Mouse (Mus musculus) midbrain, embryonic 14.5 days (tissue): ENCODE data around the gene Htr1a. TPM values are rescaled to one million over a fixed set of nuclear protein-coding genes. Genes with fewer than 3 reads are reported as not detected.
A peak's percentile ranks its signal among the peaks of the same experiment; 100 is the strongest.

Experiments
- ATAC-seq: fragments of 200-750 bp; cut with Nextera tagmentation; 2 replicates; pipeline ENCODE4 v1.8.0; 2017; ENCODE audit warnings: moderate number of reproducible peaks, moderate library complexity; ENCODE audit not compliant: low FRiP score, low TSS enrichment
- DNase-seq: peaks from one replicate; pipeline ENCODE4 v3.0.0-alpha.2; 2015
- H3K27ac ChIP-seq: fragments of 300-500 bp; sonication (generic); replicated peaks from 2 replicates; pipeline ENCODE4 v1.5.1; 2014; ENCODE audit warnings: mild to moderate bottlenecking, low read depth, low read length, moderate library complexity
- H3K27me3 ChIP-seq: fragments of 300-500 bp; sonication (generic); 2 replicates; pipeline ENCODE4 v1.6.1; 2014; ENCODE audit warnings: low read length, control low read depth, mixed read lengths; ENCODE audit not compliant: control insufficient read depth, insufficient read depth
- H3K36me3 ChIP-seq: fragments of 300-500 bp; sonication (generic); 2 replicates; pipeline ENCODE4 v1.6.1; 2014; ENCODE audit warnings: low read length, control low read depth; ENCODE audit not compliant: control insufficient read depth, insufficient read depth
- H3K4me1 ChIP-seq: fragments of 300-500 bp; sonication (generic); 2 replicates; pipeline ENCODE4 v1.6.1; 2014; ENCODE audit warnings: mild to moderate bottlenecking, antibody characterized with exemption, low read length, control low read depth; ENCODE audit not compliant: control insufficient read depth, insufficient read depth
- H3K4me2 ChIP-seq: fragments of 300-500 bp; sonication (generic); 2 replicates; pipeline ENCODE4 v1.6.1; 2014; ENCODE audit warnings: mild to moderate bottlenecking, low read length, moderate library complexity
- H3K4me3 ChIP-seq: fragments of 300-500 bp; sonication (generic); replicated peaks from 2 replicates; pipeline ENCODE4 v1.5.1; 2014; ENCODE audit warnings: low read depth, low read length
- H3K9ac ChIP-seq: fragments of 300-500 bp; sonication (generic); replicated peaks from 2 replicates; pipeline ENCODE4 v1.6.1; 2014; ENCODE audit warnings: mild to moderate bottlenecking, low read length, moderate library complexity
- H3K9me3 ChIP-seq: fragments of 300-500 bp; sonication (generic); 2 replicates; pipeline ENCODE4 v1.6.1; 2016; ENCODE audit warnings: low read length, control low read depth, mixed read lengths; ENCODE audit not compliant: control insufficient read depth
- WGBS: fragments of 180-500 bp; shearing (Covaris S2); extraction: QIAGEN DNeasy Blood & Tissue Kit; methylation state at CpG from one replicate; pipeline ENCODE4 v1.1.7; 2014; 5-methylcytosine and 5-hydroxymethylcytosine counted together
- polyA plus RNA-seq: library from polyadenylated mRNA; unstranded; fragments of >200 nt; fragmentation: Nextera tagmentation; extraction: Ambion mirVana; gene quantifications from 2 replicates; pipeline ENCODE4 v1.2.1, GENCODE M21; 2014

The Htr1a gene
- polyA plus RNA-seq, 1 experiment from 2014 or later, result 1.9 TPM

DNA sequence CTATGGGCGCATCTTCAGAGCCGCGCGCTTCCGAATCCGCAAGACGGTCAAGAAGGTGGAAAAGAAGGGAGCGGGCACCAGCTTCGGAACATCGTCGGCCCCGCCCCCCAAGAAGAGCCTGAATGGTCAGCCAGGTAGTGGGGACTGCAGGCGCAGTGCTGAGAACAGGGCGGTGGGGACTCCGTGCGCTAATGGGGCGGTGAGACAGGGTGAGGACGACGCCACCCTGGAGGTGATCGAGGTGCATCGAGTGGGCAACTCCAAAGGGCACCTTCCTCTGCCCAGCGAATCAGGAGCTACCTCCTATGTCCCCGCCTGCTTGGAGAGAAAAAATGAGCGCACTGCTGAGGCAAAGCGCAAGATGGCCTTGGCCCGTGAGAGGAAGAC lies 1.4 kb downstream of the Htr1a start:
- no peaks in the 10 kb centered on the region for H3K4me1 ChIP-seq
- no peak overlapping the region for H3K27ac ChIP-seq
- H3K27me3 ChIP-seq, result peaks cover 37% of the 10 kb centered on the region
- H3K36me3 ChIP-seq, result no peaks in the 10 kb centered on the region
- 2% methylated on average over 26 of the region's 26 CpGs for WGBS
- H3K9ac ChIP-seq, result peak overlapping the region; percentile 1; the same call in 1 of the 2 replicates
- H3K4me2 ChIP-seq, result peak overlapping the region; percentile 74
- ATAC-seq, result peak; percentile 31; the same call in 1 of the 2 replicates
- DNase-seq, result peak; percentile 28
- peak overlapping the region; percentile 35 for H3K4me3 ChIP-seq
- no peaks in the 10 kb centered on the region for H3K9me3 ChIP-seq

GRCm38 (mm10) chr13:105446239-105446638 lies 2.8 kb downstream of the Htr1a start:
- DNase-seq (no peak), ATAC-seq (no peak)
- Histone ChIP-seq H3K4me3 (0 out of 2 replicates have a peak overlapping the region, but pooled peaks have one; percentile 3), H3K4me1 (no peaks in the 10 kb centered on the region), H3K4me2 (no peak overlapping the region), H3K36me3 (no peaks in the 10 kb centered on the region), H3K27ac (no peak overlapping the region), H3K9ac (no peak overlapping the region), H3K9me3 (no peaks in the 10 kb centered on the region), H3K27me3 (peaks cover 37% of the 10 kb centered on the region)
- 3% methylated on average over 4 of the region's 4 CpGs for WGBS

- no peak overlapping the region for H3K27ac ChIP-seq
- no peak overlapping the region for H3K4me2 ChIP-seq
- no peaks in the 10 kb centered on the region for H3K4me1 ChIP-seq
- H3K4me3 ChIP-seq, result no peak overlapping the region
- no peaks in the 10 kb centered on the region for H3K36me3 ChIP-seq
- ATAC-seq (no peak), DNase-seq (no peak)
- H3K9ac ChIP-seq, result no peak overlapping the region
- 43% methylated on average over 2 of the region's 2 CpGs for WGBS
- no peaks in the 10 kb centered on the region for H3K9me3 ChIP-seq
- H3K27me3 ChIP-seq, result peaks cover 37% of the 10 kb centered on the region
Observed at GRCm38 (mm10) chr13:105447695-105448094, 4.3 kb downstream of the Htr1a start.

DNA sequence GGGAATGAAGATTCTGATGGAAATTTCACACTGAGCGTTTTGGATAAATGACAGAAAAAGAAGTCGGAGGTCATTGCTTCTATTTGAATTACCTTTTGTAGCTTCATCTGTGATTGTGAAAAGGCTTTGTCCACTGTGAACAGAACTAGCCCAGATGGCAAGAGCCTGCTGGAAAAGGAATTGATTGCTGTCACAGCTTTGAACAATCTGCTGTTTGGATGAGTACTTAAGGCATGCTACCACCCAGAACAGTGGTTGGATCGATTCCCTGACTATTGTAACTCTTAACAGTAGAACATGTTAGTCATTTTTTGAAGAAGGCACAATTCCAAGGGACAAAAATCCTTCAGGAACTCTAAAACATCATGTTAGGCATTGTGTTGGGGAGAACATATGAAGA lies 8.1 kb downstream of the Htr1a start:
- ATAC-seq, result no peak
- 56% methylated on average over 3 of the region's 3 CpGs for WGBS
- no peak for DNase-seq
- Histone ChIP-seq H3K4me3 (no peak overlapping the region), H3K9me3 (no peaks in the 10 kb centered on the region), H3K4me1 (no peaks in the 10 kb centered on the region), H3K9ac (no peak overlapping the region), H3K27ac (no peak overlapping the region), H3K4me2 (no peak overlapping the region), H3K27me3 (peaks cover 2% of the 10 kb centered on the region; the same call in 1 of the 2 replicates), H3K36me3 (no peaks in the 10 kb centered on the region)

Other genes with a start within 250 kb of the Htr1a start
- gene Rnf180, start 148.8 kb upstream of the Htr1a start, polyA plus RNA-seq, result 34.5 and 35.7 TPM in 2 replicates